Mouse (Mus musculus) intestine, embryonic 16.5 days (tissue): ENCODE measurements around the gene Zscan25. TPM values are rescaled to one million over a fixed set of nuclear protein-coding genes. Genes with fewer than 3 reads are reported as not detected.

Experiments used
- polyA plus RNA-seq: library from polyadenylated mRNA; unstranded; fragments of >200 nt; fragmentation: Nextera tagmentation; extraction: Ambion mirVana; gene quantifications from 2 replicates; pipeline ENCODE4 v1.2.1, GENCODE M21; 2015

Zscan25 gene
- polyA plus RNA-seq, 1 experiment from 2014 or later: 0.49 TPM

Other genes with a start within 250 kb of the Zscan25 start
- not detected in 2 replicates for gene Gm4871, start 247.7 kb upstream of the Zscan25 start, polyA plus RNA-seq
- not detected in 2 replicates for gene 1700018F24Rik, start 237.5 kb upstream of the Zscan25 start, polyA plus RNA-seq
- gene Arpc1a, start 196.7 kb upstream of the Zscan25 start, polyA plus RNA-seq: 138 and 141 TPM in 2 replicates
- gene Kpna7, start 196.5 kb upstream of the Zscan25 start, polyA plus RNA-seq: 0.34 and 0.40 TPM in 2 replicates
- 701 and 703 TPM in 2 replicates for gene Arpc1b, start 166.3 kb upstream of the Zscan25 start, polyA plus RNA-seq
- gene Pdap1, start 140.3 kb upstream of the Zscan25 start, polyA plus RNA-seq: 62.7 and 66.6 TPM in 2 replicates
- gene Bud31, start 140.1 kb upstream of the Zscan25 start, polyA plus RNA-seq: 166 and 178 TPM in 2 replicates
- gene Ptcd1, start 113.4 kb upstream of the Zscan25 start, polyA plus RNA-seq: 14.7 and 15.8 TPM in 2 replicates
- gene Cpsf4, start 113.3 kb upstream of the Zscan25 start, polyA plus RNA-seq: 38.9 and 41.1 TPM in 2 replicates
- 956 and 964 TPM in 2 replicates for gene Atp5j2, start 88.4 kb upstream of the Zscan25 start, polyA plus RNA-seq
- gene Zkscan14, start 78.6 kb upstream of the Zscan25 start, polyA plus RNA-seq: 8.2 and 8.4 TPM in 2 replicates
- gene Zkscan5, start 75.9 kb upstream of the Zscan25 start, polyA plus RNA-seq: 7.1 and 8.4 TPM in 2 replicates
- gene Zfp655, start 48.8 kb upstream of the Zscan25 start, polyA plus RNA-seq: 36.7 and 38.9 TPM in 2 replicates
- not detected in 2 replicates for gene Cyp3a57, start 64.8 kb downstream of the Zscan25 start, polyA plus RNA-seq
- 0.10 and 0.17 TPM in 2 replicates for gene Cyp3a16, start 189.2 kb downstream of the Zscan25 start, polyA plus RNA-seq